Mouse (Mus musculus) forebrain, embryonic 14.5 days (tissue): ENCODE data around the gene Tex52. TPM values are rescaled to one million over a fixed set of nuclear protein-coding genes. Genes with fewer than 3 reads are reported as not detected.
"Not testable (repeated sequence)": the region's sequence is repeated elsewhere in the genome, so short reads cannot be mapped to it uniquely, and the experiment has no call there.

Experiments
- ATAC-seq: fragments of 200-750 bp; cut with Nextera tagmentation; 2 replicates; pipeline ENCODE4 v1.8.0; 2017; ENCODE audit warnings: mild to moderate bottlenecking, moderate library complexity
- DNase-seq: peaks from one replicate; pipeline ENCODE4 v3.0.0-alpha.2; 2015; ENCODE audit warnings: low spot score
- H3K27ac ChIP-seq: fragments of 300-500 bp; sonication (generic); 2 replicates; pipeline ENCODE4 v1.5.1; 2014; ENCODE audit warnings: low read depth, mild to moderate bottlenecking, control low read depth, low read length, moderate library complexity
- H3K27me3 ChIP-seq: fragments of 300-500 bp; sonication (generic); replicated peaks from 2 replicates; pipeline ENCODE4 v1.6.1; 2014; ENCODE audit warnings: low read length, control low read depth, mixed read lengths; ENCODE audit not compliant: control insufficient read depth, insufficient read depth
- H3K36me3 ChIP-seq: fragments of 300-500 bp; sonication (generic); 2 replicates; pipeline ENCODE4 v1.6.1; 2014; ENCODE audit warnings: low read length, control low read depth; ENCODE audit not compliant: control insufficient read depth, insufficient read depth
- H3K4me1 ChIP-seq: fragments of 300-500 bp; sonication (generic); 2 replicates; pipeline ENCODE4 v1.6.1; 2014; ENCODE audit warnings: antibody characterized with exemption, low read length, control low read depth; ENCODE audit not compliant: control insufficient read depth, insufficient read depth
- H3K4me2 ChIP-seq: fragments of 300-500 bp; sonication (generic); 2 replicates; pipeline ENCODE4 v1.6.1; 2014; ENCODE audit warnings: mild to moderate bottlenecking, control low read depth, low read length
- H3K4me3 ChIP-seq: fragments of 300-500 bp; sonication (generic); 2 replicates; pipeline ENCODE4 v1.5.1; 2014; ENCODE audit warnings: low read depth, low read length, control low read depth
- H3K9ac ChIP-seq: fragments of 300-500 bp; sonication (generic); 2 replicates; pipeline ENCODE4 v1.6.1; 2014; ENCODE audit warnings: mild to moderate bottlenecking, low read length, control low read depth, moderate library complexity
- H3K9me3 ChIP-seq: fragments of 300-500 bp; sonication (generic); replicated peaks from 2 replicates; pipeline ENCODE4 v1.6.1; 2016; ENCODE audit warnings: low read length, control low read depth, mixed read lengths; ENCODE audit not compliant: control insufficient read depth
- WGBS: fragments of 180-500 bp; shearing (Covaris S2); extraction: QIAGEN DNeasy Blood & Tissue Kit; methylation state at CpG from one replicate; pipeline ENCODE4 v1.1.7; 2014; 5-methylcytosine and 5-hydroxymethylcytosine counted together
- polyA plus RNA-seq: library from polyadenylated mRNA; unstranded; fragments of >200 nt; fragmentation: Nextera tagmentation; extraction: Ambion mirVana; gene quantifications from 2 replicates; pipeline ENCODE4 v1.2.1, GENCODE M21; 2014

Tex52 gene
- polyA plus RNA-seq, 1 experiment from 2014 or later, result 0.32 TPM

GRCm38 (mm10) chr6:128366466-128366865 is 8.8 kb upstream of the Tex52 start:
- peaks cover 2% of the 10 kb centered on the region for H3K4me1 ChIP-seq
- DNase-seq (no peak), ATAC-seq (no peak)
- no peak overlapping the region for H3K4me3 ChIP-seq
- H3K4me2 ChIP-seq, result no peak overlapping the region
- H3K27ac ChIP-seq, result no peak overlapping the region
- peaks cover 57% of the 10 kb centered on the region for H3K36me3 ChIP-seq
- H3K27me3 ChIP-seq, result no peaks in the 10 kb centered on the region
- H3K9me3 ChIP-seq, result no peaks in the 10 kb centered on the region
- 92% methylated on average over 5 of the region's 5 CpGs for WGBS
- no peak overlapping the region for H3K9ac ChIP-seq

- Histone ChIP-seq H3K27ac (no peak overlapping the region), H3K4me2 (no peak overlapping the region), H3K36me3 (peaks cover 85% of the 10 kb centered on the region), H3K4me3 (no peak overlapping the region), H3K27me3 (no peaks in the 10 kb centered on the region), H3K9me3 (no peaks in the 10 kb centered on the region), H3K9ac (no peak overlapping the region), H3K4me1 (no peaks in the 10 kb centered on the region)
- DNase-seq (no peak), ATAC-seq (no peak)
- 90% methylated on average over 5 of the region's 5 CpGs for WGBS
Measured at GRCm38 (mm10) chr6:128370040-128370439, 5.2 kb upstream of the Tex52 start.

- ATAC-seq, result no peak
- H3K9me3 ChIP-seq, result no peaks in the 10 kb centered on the region
- H3K9ac ChIP-seq, result no peak overlapping the region
- no peak overlapping the region for H3K4me3 ChIP-seq
- H3K4me2 ChIP-seq, result no peak overlapping the region
- no peak for DNase-seq
- no peaks in the 10 kb centered on the region for H3K27me3 ChIP-seq
- no peak overlapping the region for H3K27ac ChIP-seq
- H3K4me1 ChIP-seq, result no peaks in the 10 kb centered on the region
- H3K36me3 ChIP-seq, result peaks cover 33% of the 10 kb centered on the region
- WGBS, result 93% methylated on average over 17 of the region's 17 CpGs
Measured at GRCm38 (mm10) chr6:128376371-128377085, 1.3 kb downstream of the Tex52 start.

- H3K4me1 ChIP-seq, result no peaks in the 10 kb centered on the region
- no peak overlapping the region for H3K4me2 ChIP-seq
- ATAC-seq (no peak), DNase-seq (no peak)
- H3K9me3 ChIP-seq, result no peaks in the 10 kb centered on the region
- no peak overlapping the region for H3K9ac ChIP-seq
- 85% methylated on average over 16 of the region's 16 CpGs for WGBS
- H3K4me3 ChIP-seq, result no peak overlapping the region
- H3K27me3 ChIP-seq, result no peaks in the 10 kb centered on the region
- peaks cover 6% of the 10 kb centered on the region; the same call in 1 of the 2 replicates for H3K36me3 ChIP-seq
- no peak overlapping the region for H3K27ac ChIP-seq
Measured at GRCm38 (mm10) chr6:128379636-128380035, 4.4 kb downstream of the Tex52 start.

- DNase-seq, ATAC-seq: not testable (repeated sequence)
- WGBS, result 93% methylated on average over 1 of the region's 1 CpGs
Measured at GRCm38 (mm10) chr6:128380594-128381167, 5.4 kb downstream of the Tex52 start.

GRCm38 (mm10) chr6:128381254-128381653 is 6.0 kb downstream of the Tex52 start:
- ATAC-seq (no peak), DNase-seq (no peak)
- Histone ChIP-seq H3K4me3 (no peak overlapping the region), H3K4me1 (no peaks in the 10 kb centered on the region), H3K27ac (no peak overlapping the region), H3K9me3 (no peaks in the 10 kb centered on the region), H3K9ac (no peak overlapping the region), H3K27me3 (no peaks in the 10 kb centered on the region), H3K4me2 (no peak overlapping the region), H3K36me3 (peaks cover 6% of the 10 kb centered on the region; the same call in 1 of the 2 replicates)
- 84% methylated on average over 3 of the region's 3 CpGs for WGBS

More at GRCm38 (mm10) chr6:128380594-128381167, 5.4 kb downstream of the Tex52 start:
- not testable (repeated sequence) for H3K4me2 ChIP-seq, H3K27me3 ChIP-seq, H3K4me3 ChIP-seq, H3K9ac ChIP-seq, H3K36me3 ChIP-seq, H3K9me3 ChIP-seq, H3K4me1 ChIP-seq, H3K27ac ChIP-seq

- 72% methylated on average over 7 of the region's 7 CpGs for WGBS
Measured at GRCm38 (mm10) chr6:128383752-128384151, 8.5 kb downstream of the Tex52 start.

GRCm38 (mm10) chr6:128385026-128385425 is 9.8 kb downstream of the Tex52 start:
- H3K4me3 ChIP-seq, result no peak overlapping the region
- H3K27ac ChIP-seq, result no peak overlapping the region
- DNase-seq (no peak), ATAC-seq (no peak)
- H3K27me3 ChIP-seq, result no peaks in the 10 kb centered on the region
- H3K9me3 ChIP-seq, result no peaks in the 10 kb centered on the region
- 85% methylated on average over 1 of the region's 1 CpGs for WGBS
- no peaks in the 10 kb centered on the region for H3K36me3 ChIP-seq
- no peak overlapping the region for H3K9ac ChIP-seq
- H3K4me2 ChIP-seq, result no peak overlapping the region
- H3K4me1 ChIP-seq, result no peaks in the 10 kb centered on the region

More at GRCm38 (mm10) chr6:128383752-128384151, 8.5 kb downstream of the Tex52 start:
- H3K4me3 ChIP-seq, result no peak overlapping the region
- DNase-seq (no peak), ATAC-seq (no peak)
- no peaks in the 10 kb centered on the region for H3K9me3 ChIP-seq
- no peak overlapping the region for H3K27ac ChIP-seq
- no peak overlapping the region for H3K9ac ChIP-seq
- H3K27me3 ChIP-seq, result no peaks in the 10 kb centered on the region
- no peak overlapping the region for H3K4me2 ChIP-seq
- H3K36me3 ChIP-seq, result no peaks in the 10 kb centered on the region
- no peaks in the 10 kb centered on the region for H3K4me1 ChIP-seq

GRCm38 (mm10) chr6:128389185-128389584 is 13.9 kb downstream of the Tex52 start:
- Histone ChIP-seq H3K27ac (no peak overlapping the region), H3K36me3 (no peaks in the 10 kb centered on the region), H3K4me3 (no peak overlapping the region), H3K4me2 (no peak overlapping the region), H3K4me1 (no peaks in the 10 kb centered on the region), H3K9ac (no peak overlapping the region), H3K9me3 (no peaks in the 10 kb centered on the region), H3K27me3 (no peaks in the 10 kb centered on the region)
- DNase-seq (no peak), ATAC-seq (no peak)
- WGBS, result 100% methylated on average over 1 of the region's 1 CpGs
